Mouse (Mus musculus): ENCODE results near the gene Lhfpl5.

DNA sequence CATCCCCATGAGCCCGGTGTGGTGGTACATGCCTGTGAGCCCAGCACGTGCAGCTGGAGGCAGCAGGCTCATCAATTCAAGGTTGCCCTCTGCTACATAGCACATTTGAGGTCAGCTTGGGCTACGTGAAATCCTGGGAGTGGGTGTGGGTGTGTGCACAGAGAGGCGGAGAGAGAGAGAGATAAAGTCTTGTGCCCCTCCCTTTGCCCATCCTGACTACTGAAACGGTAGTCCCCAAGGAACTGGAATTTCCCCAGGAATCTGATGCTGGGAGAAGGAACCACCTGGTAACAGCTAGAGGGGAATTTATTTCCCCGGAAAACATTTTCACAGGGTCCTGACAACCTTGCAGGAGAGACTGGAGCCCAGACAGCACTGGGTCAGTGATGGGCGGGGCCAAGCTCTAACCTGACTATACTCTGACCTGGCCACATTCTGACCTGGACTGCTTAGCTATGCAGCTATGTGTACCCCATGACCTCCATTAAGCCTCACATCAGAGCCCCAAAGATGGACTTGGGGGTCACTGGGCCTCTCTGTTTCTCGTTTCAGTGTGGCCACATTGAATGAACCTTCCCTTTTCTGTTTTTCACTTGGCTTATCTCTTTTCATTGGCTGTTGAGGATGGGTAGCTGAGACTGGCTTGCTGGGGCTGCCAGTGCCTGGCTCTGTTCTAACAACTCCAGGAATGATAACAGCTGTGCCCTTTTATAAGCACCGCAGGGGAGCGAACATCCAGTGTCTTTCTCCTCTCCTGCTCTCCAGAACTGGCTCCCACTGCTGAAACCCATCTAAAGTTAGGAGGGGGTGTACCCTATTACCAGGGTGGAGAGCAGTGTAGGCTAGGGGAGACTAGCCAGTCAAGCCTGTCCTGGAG is 53.0 kb downstream of the Lhfpl5 start:
- TF ChIP-seq MAFK (IDR thresholded peaks at IDR 0.05; ENCODE audit: insufficient replicate concordance, low read length) (no peak), CTCF (conservative IDR thresholded peaks at IDR 0.05 in 1 of 2, IDR thresholded peaks at IDR 0.05 in 1 of 2; ENCODE audit: low read depth in 2 of 2, low read length in 2 of 2) (no peak), JUN (IDR thresholded peaks at IDR 0.05; ENCODE audit: insufficient read depth, low read depth, low read length) (no peak), TCF12 (IDR thresholded peaks at IDR 0.05; ENCODE audit: low read depth, low read length) (no peak), NELFE (IDR thresholded peaks at IDR 0.05; ENCODE audit: low read depth, low read length) (no peak), HCFC1 (IDR thresholded peaks at IDR 0.05; ENCODE audit: low read depth, low read length) (no peak), SMC3 (IDR thresholded peaks at IDR 0.05; ENCODE audit: low read depth, low read length) (no peak), ZKSCAN1 (IDR thresholded peaks at IDR 0.05; ENCODE audit: borderline replicate concordance, low read depth, low read length) (no peak), BHLHE40 (IDR thresholded peaks at IDR 0.05; ENCODE audit: low read depth, low read length) (0 out of 2 replicates have a peak, but pooled peaks have one; percentile 9), MAX (IDR thresholded peaks at IDR 0.05; ENCODE audit: low read length) (no peak), ETS1 (conservative IDR thresholded peaks at IDR 0.05; ENCODE audit: low read depth, low read length) (no peak), EP300 (IDR thresholded peaks at IDR 0.05; ENCODE audit: low read length) (no peak), CHD2 (IDR thresholded peaks at IDR 0.05; ENCODE audit: low read length) (no peak)

All from CH12.LX (cell line).